Mouse (Mus musculus) intestine, embryonic 15.5 days (tissue): ENCODE results near the gene Btnl2. TPM values are rescaled to one million over a fixed set of nuclear protein-coding genes. Genes with fewer than 3 reads are reported as not detected.
"Not testable (repeated sequence)": the region's sequence is repeated elsewhere in the genome, so short reads cannot be mapped to it uniquely, and the experiment has no call there.

Source experiments
- ATAC-seq: fragments of 200-750 bp; cut with Nextera tagmentation; 2 replicates; pipeline ENCODE4 v1.8.0; 2017; ENCODE audit warnings: moderate TSS enrichment, moderate library complexity
- H3K27ac ChIP-seq: fragments of 300-500 bp; sonication (generic); 2 replicates; pipeline ENCODE4 v1.5.1; 2015; ENCODE audit warnings: mild to moderate bottlenecking, inconsistent platforms
- H3K27me3 ChIP-seq: fragments of 300-500 bp; sonication (generic); replicated peaks from 2 replicates; pipeline ENCODE4 v1.6.1; 2015; ENCODE audit warnings: inconsistent platforms
- H3K36me3 ChIP-seq: fragments of 300-500 bp; sonication (generic); 2 replicates; pipeline ENCODE4 v1.6.1; 2015; ENCODE audit warnings: inconsistent platforms
- H3K4me1 ChIP-seq: fragments of 300-500 bp; sonication (generic); replicated peaks from 2 replicates; pipeline ENCODE4 v1.6.1; 2015; ENCODE audit warnings: inconsistent platforms
- H3K4me2 ChIP-seq: fragments of 300-500 bp; sonication (generic); replicated peaks from 2 replicates; pipeline ENCODE4 v1.6.1; 2015; ENCODE audit warnings: mild to moderate bottlenecking, inconsistent platforms
- H3K4me3 ChIP-seq: fragments of 300-500 bp; sonication (generic); replicated peaks from 2 replicates; pipeline ENCODE4 v1.5.1; 2015; ENCODE audit warnings: inconsistent platforms
- H3K9ac ChIP-seq: fragments of 300-500 bp; sonication (generic); 2 replicates; pipeline ENCODE4 v1.6.1; 2015; ENCODE audit warnings: inconsistent platforms
- H3K9me3 ChIP-seq: fragments of 300-500 bp; sonication (generic); 2 replicates; pipeline ENCODE4 v1.6.1; 2016; ENCODE audit warnings: inconsistent platforms
- WGBS: fragments of 180-500 bp; shearing (Covaris S2); methylation state at CpG from one replicate; pipeline ENCODE4 v1.1.7; 2015; 5-methylcytosine and 5-hydroxymethylcytosine counted together
- polyA plus RNA-seq: library from polyadenylated mRNA; unstranded; fragments of >200 nt; fragmentation: Nextera tagmentation; extraction: Ambion mirVana; gene quantifications from 2 replicates; pipeline ENCODE4 v1.2.1, GENCODE M21; 2015

Btnl2 gene
- 3.7 and 5.0 TPM in 2 replicates for polyA plus RNA-seq

DNA sequence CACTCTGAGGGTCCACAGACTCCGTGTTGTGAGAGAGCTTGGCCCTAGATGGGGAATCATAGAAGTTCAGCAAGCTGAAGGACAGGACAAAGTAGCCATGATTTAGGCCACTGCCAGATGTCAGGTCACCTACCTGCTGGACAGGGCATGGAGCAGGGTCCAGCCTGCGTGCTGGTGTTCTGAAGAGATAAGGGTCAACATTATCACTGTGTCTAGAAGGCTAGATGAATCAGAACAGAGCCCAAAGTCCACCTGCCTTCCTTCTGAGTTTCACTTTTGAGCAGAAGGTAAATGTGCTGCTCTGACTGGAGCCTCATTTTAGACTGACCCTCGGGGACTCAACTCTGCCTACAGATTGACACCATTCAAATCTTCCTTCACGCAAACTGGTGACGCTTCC, at the start of gene Btnl2:
Gene Btnl2 (plus strand): TSS at position 284 of the 400 bp plus-strand sequence.
- no peak within 1 kb of the TSS for H3K27ac ChIP-seq
- no peaks in the 10 kb centered on the region for H3K36me3 ChIP-seq
- no peaks in the 10 kb centered on the region; the same call in 1 of the 2 replicates for H3K9me3 ChIP-seq
- H3K4me1 ChIP-seq, result no peaks in the 10 kb centered on the region
- H3K4me2 ChIP-seq, result no peak within 1 kb of the TSS
- H3K9ac ChIP-seq, result no peak within 1 kb of the TSS
- H3K27me3 ChIP-seq, result no peaks in the 10 kb centered on the region; the same call in 1 of the 2 replicates
- no peak within 1 kb of the TSS for H3K4me3 ChIP-seq
- WGBS, result 79% methylated on average over 5 of the region's 5 CpGs
- peak; percentile 75; the same call in 1 of the 2 replicates for ATAC-seq

GRCm38 (mm10) chr17:34305380-34306030, 49.1 kb upstream of the Btnl2 start, which contains the start of gene H2-Eb1:
H2-Eb1 (plus strand) TSS chr17:34305867.
- Histone ChIP-seq H3K27me3 (no peaks in the 10 kb centered on the region), H3K36me3 (no peaks in the 10 kb centered on the region), H3K4me3 (no peak within 1 kb of the TSS), H3K4me1 (0 out of 2 replicates have a peak, but pooled peaks cover 2% of the 10 kb centered on the region), H3K4me2 (no peak within 1 kb of the TSS), H3K27ac (no peak within 1 kb of the TSS), H3K9ac (no peak within 1 kb of the TSS), H3K9me3 (no peaks in the 10 kb centered on the region)
- peak; percentile 66 for ATAC-seq

- Histone ChIP-seq H3K9ac (no peak overlapping the region), H3K4me2 (no peak overlapping the region), H3K4me1 (0 out of 2 replicates have a peak, but pooled peaks cover 2% of the 10 kb centered on the region), H3K27ac (no peak overlapping the region), H3K27me3 (no peaks in the 10 kb centered on the region), H3K9me3 (no peaks in the 10 kb centered on the region), H3K36me3 (no peaks in the 10 kb centered on the region), H3K4me3 (no peak overlapping the region)
- 90% methylated on average over 2 of the region's 2 CpGs for WGBS
- no peak for ATAC-seq
Observed at GRCm38 (mm10) chr17:34306407-34306806, 48.2 kb upstream of the Btnl2 start.

DNA sequence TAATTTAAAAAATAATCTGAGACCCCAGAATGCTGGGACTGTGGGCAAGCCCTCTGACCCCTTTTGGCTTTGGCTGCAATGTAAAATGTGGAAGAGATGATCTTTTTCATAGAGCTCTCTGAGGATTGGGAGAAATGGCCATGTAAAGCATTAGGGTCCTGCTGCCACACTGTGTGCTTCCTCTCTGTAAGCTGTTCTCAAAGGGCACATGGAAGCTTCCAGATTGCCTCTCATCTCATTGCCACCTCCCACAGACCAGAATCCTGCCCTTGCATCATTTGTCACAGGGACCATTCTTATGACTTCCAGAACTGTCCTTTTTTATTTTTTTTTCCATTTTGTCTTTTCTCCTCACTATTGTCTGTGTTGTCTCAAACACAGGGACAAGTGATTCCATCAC, 47.4 kb upstream of the Btnl2 start:
- no peaks in the 10 kb centered on the region for H3K27me3 ChIP-seq
- no peaks in the 10 kb centered on the region for H3K9me3 ChIP-seq
- H3K4me3 ChIP-seq, result no peak overlapping the region
- H3K4me1 ChIP-seq, result 0 out of 2 replicates have a peak, but pooled peaks cover 2% of the 10 kb centered on the region
- ATAC-seq, result no peak
- H3K27ac ChIP-seq, result no peak overlapping the region
- no peak overlapping the region for H3K9ac ChIP-seq
- no peaks in the 10 kb centered on the region for H3K36me3 ChIP-seq
- H3K4me2 ChIP-seq, result no peak overlapping the region

DNA sequence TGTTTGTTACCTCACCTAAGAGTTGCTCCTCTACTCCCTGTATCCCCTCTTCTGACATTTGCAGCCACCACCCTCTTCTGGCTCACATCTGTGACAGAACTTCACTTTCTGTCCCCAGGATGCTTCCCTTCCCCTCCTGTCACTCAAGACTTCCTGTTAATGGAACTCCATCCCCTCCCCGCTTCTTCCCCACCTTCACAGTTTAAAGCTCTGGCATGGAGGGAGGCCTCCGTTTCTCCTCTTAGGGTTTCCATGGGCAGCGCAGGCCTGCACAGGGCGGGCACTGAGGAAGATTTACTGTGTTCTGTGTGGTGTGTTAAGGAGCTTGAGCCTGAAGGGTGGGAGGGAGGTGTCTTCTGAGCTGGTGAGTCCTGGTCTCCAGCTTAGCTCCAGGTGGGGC, 46.5 kb upstream of the Btnl2 start:
- H3K27ac ChIP-seq, result no peak overlapping the region
- no peaks in the 10 kb centered on the region for H3K9me3 ChIP-seq
- H3K36me3 ChIP-seq, result no peaks in the 10 kb centered on the region
- 75% methylated on average over 4 of the region's 4 CpGs for WGBS
- H3K4me3 ChIP-seq, result no peak overlapping the region
- no peaks in the 10 kb centered on the region for H3K27me3 ChIP-seq
- H3K9ac ChIP-seq, result no peak overlapping the region
- no peak overlapping the region for H3K4me2 ChIP-seq
- no peak for ATAC-seq
- 0 out of 2 replicates have a peak, but pooled peaks cover 2% of the 10 kb centered on the region for H3K4me1 ChIP-seq

DNA sequence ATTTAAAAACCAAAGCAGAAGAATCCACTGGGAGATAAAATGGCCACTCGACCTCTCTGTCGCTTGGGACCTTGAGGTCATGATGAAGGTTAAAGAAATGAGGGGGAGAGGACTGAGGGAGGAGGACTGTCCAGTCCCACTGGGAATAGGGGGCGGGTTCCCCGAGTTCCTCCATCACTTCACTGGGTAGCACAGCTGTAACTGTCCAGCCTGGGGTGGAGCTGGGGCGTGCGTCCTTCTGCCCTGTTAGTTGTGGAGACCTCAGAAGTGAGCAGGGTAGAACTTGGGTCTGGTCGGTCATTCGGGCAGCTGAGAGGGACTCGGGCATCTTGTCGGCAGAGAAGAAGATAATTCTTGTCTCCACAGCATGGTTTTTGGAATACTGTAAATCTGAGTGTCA, 45.4 kb upstream of the Btnl2 start:
- Histone ChIP-seq H3K27ac (no peak overlapping the region), H3K27me3 (no peaks in the 10 kb centered on the region), H3K9ac (peak overlapping the region; percentile 55), H3K36me3 (no peaks in the 10 kb centered on the region), H3K4me2 (peak overlapping the region; percentile 78), H3K4me1 (0 out of 2 replicates have a peak, but pooled peaks cover 2% of the 10 kb centered on the region), H3K9me3 (no peaks in the 10 kb centered on the region), H3K4me3 (peak overlapping the region; percentile 54)
- WGBS, result 30% methylated on average over 10 of the region's 10 CpGs
- ATAC-seq, result peak; percentile 56

- H3K9me3 ChIP-seq, result no peaks in the 10 kb centered on the region
- peak overlapping the region; percentile 54 for H3K4me3 ChIP-seq
- peak; percentile 89 for ATAC-seq
- no peak overlapping the region for H3K27ac ChIP-seq
- no peaks in the 10 kb centered on the region for H3K27me3 ChIP-seq
- peak overlapping the region; percentile 55 for H3K9ac ChIP-seq
- 0 out of 2 replicates have a peak, but pooled peaks cover 2% of the 10 kb centered on the region for H3K4me1 ChIP-seq
- H3K4me2 ChIP-seq, result peak overlapping the region; percentile 78
- WGBS, result 24% methylated on average over 38 of the region's 38 CpGs
- no peaks in the 10 kb centered on the region for H3K36me3 ChIP-seq
Observed at GRCm38 (mm10) chr17:34309683-34310385, 44.8 kb upstream of the Btnl2 start.

- H3K4me1 ChIP-seq, H3K27ac ChIP-seq, ATAC-seq, H3K27me3 ChIP-seq, H3K4me2 ChIP-seq, H3K9me3 ChIP-seq, H3K9ac ChIP-seq, H3K4me3 ChIP-seq, H3K36me3 ChIP-seq: not testable (repeated sequence)
- 78% methylated on average over 3 of the region's 3 CpGs for WGBS
Observed at GRCm38 (mm10) chr17:34310526-34310925, 44.1 kb upstream of the Btnl2 start.

- Histone ChIP-seq H3K9ac (no peak overlapping the region), H3K27me3 (no peaks in the 10 kb centered on the region), H3K4me3 (no peak overlapping the region), H3K36me3 (no peaks in the 10 kb centered on the region), H3K4me1 (0 out of 2 replicates have a peak, but pooled peaks cover 2% of the 10 kb centered on the region), H3K27ac (no peak overlapping the region), H3K4me2 (no peak overlapping the region), H3K9me3 (no peaks in the 10 kb centered on the region)
- 85% methylated on average over 1 of the region's 1 CpGs for WGBS
- ATAC-seq, result no peak
Observed at GRCm38 (mm10) chr17:34312185-34312584, 42.4 kb upstream of the Btnl2 start.

DNA sequence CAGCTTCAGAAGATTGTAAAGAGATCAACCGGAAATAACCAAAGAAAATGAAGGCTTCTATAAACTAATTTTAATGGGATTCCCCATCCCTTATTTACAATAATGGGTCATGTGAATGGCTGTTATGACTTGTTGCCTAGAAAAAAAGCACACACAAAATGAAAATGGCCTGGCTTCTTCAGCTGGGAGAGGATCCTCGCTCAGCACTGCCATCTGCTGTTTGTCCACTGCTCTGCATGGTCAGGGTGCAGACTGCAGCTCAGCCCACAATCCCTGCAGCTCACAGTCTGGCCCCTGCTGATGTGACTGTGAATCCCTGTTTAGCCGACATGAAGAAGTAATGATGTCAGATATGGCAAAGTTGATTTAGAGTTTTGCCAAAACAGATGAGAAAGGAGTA, 41.2 kb upstream of the Btnl2 start:
- no peaks in the 10 kb centered on the region for H3K27me3 ChIP-seq
- 0 out of 2 replicates have a peak, but pooled peaks cover 2% of the 10 kb centered on the region for H3K4me1 ChIP-seq
- H3K4me2 ChIP-seq, result no peak overlapping the region
- no peaks in the 10 kb centered on the region for H3K36me3 ChIP-seq
- H3K4me3 ChIP-seq, result no peak overlapping the region
- 37% methylated on average over 3 of the region's 3 CpGs for WGBS
- no peak overlapping the region for H3K27ac ChIP-seq
- no peak overlapping the region for H3K9ac ChIP-seq
- H3K9me3 ChIP-seq, result no peaks in the 10 kb centered on the region
- no peak for ATAC-seq

GRCm38 (mm10) chr17:34314286-34314685, 40.3 kb upstream of the Btnl2 start:
- ATAC-seq, result no peak
- Histone ChIP-seq H3K36me3 (no peaks in the 10 kb centered on the region), H3K9me3 (no peaks in the 10 kb centered on the region), H3K27me3 (no peaks in the 10 kb centered on the region), H3K4me3 (no peak overlapping the region), H3K27ac (no peak overlapping the region), H3K4me2 (no peak overlapping the region), H3K9ac (no peak overlapping the region), H3K4me1 (0 out of 2 replicates have a peak, but pooled peaks cover under 1% of the 10 kb centered on the region)
- 64% methylated on average over 9 of the region's 9 CpGs for WGBS

DNA sequence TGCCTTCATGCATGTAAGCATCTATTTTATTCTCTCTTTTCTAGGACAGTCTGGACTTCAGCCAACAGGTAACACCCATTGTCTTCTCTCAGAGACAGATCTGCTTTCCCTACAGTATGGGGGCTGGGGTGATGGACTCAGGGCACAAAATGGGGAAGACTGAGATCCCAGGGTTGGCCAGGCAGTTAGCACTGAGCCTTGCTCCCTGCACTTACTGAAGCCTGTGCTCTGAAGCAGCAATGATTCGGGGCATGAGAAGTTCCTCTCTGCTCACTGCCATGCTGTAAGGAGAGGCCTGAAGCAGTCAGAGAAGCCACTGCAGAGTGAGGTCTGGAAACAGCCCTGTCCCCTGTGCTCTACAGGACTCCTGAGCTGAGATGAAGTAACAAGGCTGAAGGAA, 39.1 kb upstream of the Btnl2 start:
- WGBS, result 78% methylated on average over 1 of the region's 1 CpGs
- Histone ChIP-seq H3K9me3 (no peaks in the 10 kb centered on the region), H3K4me1 (no peaks in the 10 kb centered on the region), H3K27ac (no peak overlapping the region), H3K36me3 (no peaks in the 10 kb centered on the region), H3K4me3 (no peak overlapping the region), H3K9ac (no peak overlapping the region), H3K27me3 (no peaks in the 10 kb centered on the region), H3K4me2 (no peak overlapping the region)
- no peak for ATAC-seq
